In the genomic region with DNA sequence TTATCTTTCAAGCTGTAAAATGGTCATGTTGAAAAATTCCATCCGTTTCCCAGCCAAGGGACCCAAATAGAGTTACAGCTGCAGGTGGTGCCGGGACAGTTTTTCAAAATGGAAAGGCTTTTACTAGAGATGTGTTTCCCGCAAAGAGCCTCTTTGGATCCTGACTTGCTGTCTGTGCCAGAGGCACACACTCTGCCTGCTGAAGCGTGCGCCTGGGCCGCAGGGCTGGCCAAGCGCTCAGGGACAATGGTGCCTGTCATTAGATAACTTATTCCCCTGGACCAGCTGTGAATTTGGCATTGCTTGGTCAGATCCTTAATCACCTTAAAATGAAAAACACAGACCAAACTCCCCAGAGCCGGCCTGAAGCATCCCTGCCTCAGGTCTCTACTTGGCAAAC, we compare ENCODE assay signal across 13 mouse cellular contexts.
DNase-seq lines count a peak whose midpoint lies in the region; ATAC-seq and TF ChIP-seq lines count a peak whose summit lies in the region.
"Had no signal": no experiment of that assay in that cellular context is flagged by ENCODE, and none has a peak within 500 bp of the region (broad histone marks: within the 10 kb centered on the region; RNA-seq: fewer than 3 reads in every experiment).

No protein-coding gene starts in this region.

- no peaks in the 10 kb centered on the region for H3K36me3 ChIP-seq in forebrain, embryonic 13.5 days (ENCODE audit: poor library complexity, severe bottlenecking)
- H3K36me3 ChIP-seq in forebrain, embryonic 12.5 days (replicated peaks): no peaks in the 10 kb centered on the region
- H3K36me3 ChIP-seq in kidney, postnatal 0 days (ENCODE audit: insufficient read depth, low read length): no peaks in the 10 kb centered on the region
- no peaks in the 10 kb centered on the region for H3K36me3 ChIP-seq in stomach, embryonic 14.5 days (ENCODE audit: control insufficient read depth, insufficient read depth, low read length)
- H3K36me3 ChIP-seq in stomach, postnatal 0 days (ENCODE audit: control insufficient read depth, insufficient read depth, low read length): no peaks in the 10 kb centered on the region
- H3K36me3 ChIP-seq: heart, embryonic 12.5 days had no signal

- TF ChIP-seq EP300 in stomach, postnatal 0 days (optimal IDR thresholded peaks at IDR 0.05): no peak

- no peaks in the 10 kb centered on the region for H3K9me3 ChIP-seq in forebrain, embryonic 13.5 days (replicated peaks)
- H3K9me3 ChIP-seq in forebrain, embryonic 12.5 days: no peaks in the 10 kb centered on the region
- H3K9me3 ChIP-seq in kidney, postnatal 0 days (replicated peaks; ENCODE audit: low read length): no peaks in the 10 kb centered on the region
- no peaks in the 10 kb centered on the region for H3K9me3 ChIP-seq in stomach, embryonic 14.5 days (ENCODE audit: control insufficient read depth, low read depth, low read length)
- no peaks in the 10 kb centered on the region for H3K9me3 ChIP-seq in stomach, postnatal 0 days (ENCODE audit: control insufficient read depth, low read length)
- H3K9me3 ChIP-seq: heart, embryonic 12.5 days had no signal

- no peak overlapping the region for H3K9ac ChIP-seq in forebrain, embryonic 13.5 days
- no peak overlapping the region for H3K9ac ChIP-seq in forebrain, embryonic 12.5 days
- no peak overlapping the region for H3K9ac ChIP-seq in kidney, postnatal 0 days (ENCODE audit: low read depth, low read length)
- no peak overlapping the region for H3K9ac ChIP-seq in stomach, embryonic 14.5 days (replicated peaks; ENCODE audit: low read depth, low read length)
- H3K9ac ChIP-seq in stomach, postnatal 0 days (ENCODE audit: low read length): no peak overlapping the region
- H3K9ac ChIP-seq: heart, embryonic 12.5 days had no signal

- no peaks in the 10 kb centered on the region for H3K27me3 ChIP-seq in forebrain, embryonic 13.5 days
- no peaks in the 10 kb centered on the region for H3K27me3 ChIP-seq in forebrain, embryonic 12.5 days
- H3K27me3 ChIP-seq in kidney, postnatal 0 days (ENCODE audit: insufficient read depth, low read length): no peaks in the 10 kb centered on the region
- H3K27me3 ChIP-seq in stomach, embryonic 14.5 days (ENCODE audit: control insufficient read depth, insufficient read depth, low read length): no peaks in the 10 kb centered on the region
- H3K27me3 ChIP-seq in stomach, postnatal 0 days (ENCODE audit: control insufficient read depth, insufficient read depth, low read length): no peaks in the 10 kb centered on the region
- H3K27me3 ChIP-seq: heart, embryonic 12.5 days had no signal

- no peak for TF ChIP-seq CTCF in kidney, postnatal 0 days (IDR thresholded peaks at IDR 0.05; ENCODE audit: low read depth)
- no peak for TF ChIP-seq CTCF in stomach, postnatal 0 days (IDR thresholded peaks at IDR 0.05; ENCODE audit: low read depth)

- H3K4me1 ChIP-seq in forebrain, embryonic 13.5 days: no peaks in the 10 kb centered on the region
- no peaks in the 10 kb centered on the region for H3K4me1 ChIP-seq in forebrain, embryonic 12.5 days
- no peaks in the 10 kb centered on the region for H3K4me1 ChIP-seq in kidney, postnatal 0 days (replicated peaks; ENCODE audit: insufficient read depth, low read length)
- no peaks in the 10 kb centered on the region for H3K4me1 ChIP-seq in stomach, embryonic 14.5 days (ENCODE audit: control insufficient read depth, insufficient read depth, low read length)
- H3K4me1 ChIP-seq in stomach, postnatal 0 days (replicated peaks; ENCODE audit: control insufficient read depth, insufficient read depth): no peaks in the 10 kb centered on the region
- H3K4me1 ChIP-seq: heart, embryonic 12.5 days had no signal

- DNase-seq in kidney, postnatal 0 days (ENCODE audit: low spot score): peak; percentile 33
- DNase-seq in kidney, adult 18-20 months: no peak
- DNase-seq in stomach, postnatal 0 days (ENCODE audit: low spot score): no peak
- no peak for DNase-seq in thymus, adult 18-20 months
- DNase-seq in urinary bladder, adult 18-20 months (ENCODE audit: low spot score in 2 of 2): no peak
- DNase-seq: cerebellum, adult 18-20 months; kidney, postnatal 14 days; lung, adult 2 months had no signal

- no peak overlapping the region for H3K4me2 ChIP-seq in forebrain, embryonic 13.5 days
- H3K4me2 ChIP-seq in forebrain, embryonic 12.5 days: no peak overlapping the region
- no peak overlapping the region for H3K4me2 ChIP-seq in kidney, postnatal 0 days (ENCODE audit: low read length)
- H3K4me2 ChIP-seq in stomach, embryonic 14.5 days (replicated peaks; ENCODE audit: low read depth, low read length): no peak overlapping the region
- no peak overlapping the region for H3K4me2 ChIP-seq in stomach, postnatal 0 days (replicated peaks; ENCODE audit: low read depth)
- H3K4me2 ChIP-seq: heart, embryonic 12.5 days had no signal

- H3K27ac ChIP-seq in forebrain, embryonic 13.5 days: no peak overlapping the region
- no peak overlapping the region for H3K27ac ChIP-seq in forebrain, embryonic 12.5 days
- H3K27ac ChIP-seq in kidney, postnatal 0 days: no peak overlapping the region
- H3K27ac ChIP-seq in stomach, embryonic 14.5 days (ENCODE audit: low read length): peak overlapping the region; percentile 67
- H3K27ac ChIP-seq in stomach, postnatal 0 days (replicated peaks): no peak overlapping the region
- H3K27ac ChIP-seq: macrophage had no signal

- WGBS in forebrain, embryonic 13.5 days: 52% methylated on average over 8 of the region's 8 CpGs
- WGBS in forebrain, embryonic 12.5 days: 72% methylated on average over 8 of the region's 8 CpGs
- WGBS in kidney, postnatal 0 days: 33% methylated on average over 8 of the region's 8 CpGs
- 47% methylated on average over 8 of the region's 8 CpGs for WGBS in stomach, embryonic 14.5 days
- whole genome bisulfite sequencing in stomach, postnatal 0 days: 42% methylated on average over 8 of the region's 8 CpGs

- ATAC-seq in forebrain, embryonic 13.5 days: 0 out of 2 replicates have a peak, but pooled peaks have one; percentile 45
- no peak for ATAC-seq in forebrain, embryonic 12.5 days (ENCODE audit: low FRiP score)
- ATAC-seq in kidney, postnatal 0 days (replicated peaks; ENCODE audit: low FRiP score, low read depth): no peak
- ATAC-seq in stomach, embryonic 14.5 days (ENCODE audit: insufficient number of reproducible peaks, insufficient read depth, low FRiP score, low read depth): peak; percentile 33; the same call in 1 of the 2 replicates
- no peak for ATAC-seq in stomach, postnatal 0 days (ENCODE audit: low FRiP score, low TSS enrichment)

- no peak overlapping the region for H3K4me3 ChIP-seq in forebrain, embryonic 13.5 days
- no peak overlapping the region for H3K4me3 ChIP-seq in forebrain, embryonic 12.5 days (replicated peaks)
- no peak overlapping the region for H3K4me3 ChIP-seq in kidney, postnatal 0 days (replicated peaks; ENCODE audit: low read depth, low read length)
- no peak overlapping the region for H3K4me3 ChIP-seq in stomach, embryonic 14.5 days (ENCODE audit: low read depth, low read length)
- no peak overlapping the region for H3K4me3 ChIP-seq in stomach, postnatal 0 days (ENCODE audit: low read depth, low read length)
- H3K4me3 ChIP-seq: heart, embryonic 12.5 days had no signal

Comparison
In these comparisons a context has a peak if more than half of its experiments do, and no peak if none do; other contexts are left out.
1. ATAC-seq: peak in forebrain, embryonic 13.5 days (single experiment) and stomach, embryonic 14.5 days (single experiment); none in forebrain, embryonic 12.5 days (single experiment), kidney, postnatal 0 days (single experiment) and stomach, postnatal 0 days (single experiment).